Mouse (Mus musculus) left cerebral cortex, adult 18-20 months (tissue): ENCODE results near the gene Mrln. TPM values are rescaled to one million over a fixed set of nuclear protein-coding genes. Genes with fewer than 3 reads are reported as not detected.
"Not testable (repeated sequence)": the region's sequence is repeated elsewhere in the genome, so short reads cannot be mapped to it uniquely, and the experiment has no call there.

Source experiments
- DNase-seq, 2 experiments: peaks; one replicate each; pipeline ENCODE4 v3.0.0; 2021 to 2022; ENCODE audit warnings: low spot score in 2 of 2, mixed read lengths in 1 of 2
- total RNA-seq, 2 experiments: library from RNA; stranded (reverse); gene quantifications; 2 replicates each; pipeline ENCODE4 v1.2.3; 2021

Gene Mrln
- total RNA-seq, 2 experiments from 2014 or later, result not detected

DNA sequence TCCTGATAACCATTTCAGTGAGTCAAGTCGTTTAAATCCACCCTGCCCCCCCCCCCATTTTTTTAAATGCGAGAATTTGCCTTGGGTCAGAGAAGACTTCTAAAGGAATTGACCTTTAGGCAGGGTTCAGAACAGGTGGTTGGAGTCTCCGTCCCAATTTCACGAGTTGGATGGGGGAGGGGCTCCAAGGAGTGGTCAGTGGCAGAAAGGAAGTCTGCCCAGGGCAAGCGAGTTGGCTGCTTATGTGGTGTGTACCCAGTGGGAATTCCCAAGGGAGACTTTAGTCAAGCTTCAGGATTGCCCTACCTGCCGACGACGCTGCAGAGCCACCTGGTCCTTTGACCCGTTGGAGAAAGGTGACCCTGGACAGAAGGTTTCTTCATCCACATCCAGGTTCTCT is 10.2 kb upstream of the Mrln start:
- no peak for DNase-seq

DNA sequence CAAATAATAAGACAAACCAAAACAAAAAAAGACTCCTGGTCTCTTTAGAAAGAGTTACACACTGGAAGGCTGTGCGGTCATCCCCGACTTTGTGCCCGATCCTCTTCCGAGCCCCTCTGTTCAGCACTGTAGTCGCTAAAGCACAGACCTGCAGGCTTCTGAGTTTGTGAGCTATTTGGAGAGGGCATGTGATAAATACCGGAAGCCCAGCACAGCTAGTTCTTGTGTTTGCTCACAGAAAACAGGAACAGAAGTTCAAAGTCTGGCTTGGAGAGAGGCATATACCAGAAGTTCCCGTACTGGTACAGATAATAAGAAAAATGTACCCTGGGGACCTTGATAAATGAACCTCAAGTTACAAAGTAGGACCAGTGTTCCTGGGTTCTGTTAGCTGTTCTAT is 9.2 kb upstream of the Mrln start:
- DNase-seq, result no peak

DNA sequence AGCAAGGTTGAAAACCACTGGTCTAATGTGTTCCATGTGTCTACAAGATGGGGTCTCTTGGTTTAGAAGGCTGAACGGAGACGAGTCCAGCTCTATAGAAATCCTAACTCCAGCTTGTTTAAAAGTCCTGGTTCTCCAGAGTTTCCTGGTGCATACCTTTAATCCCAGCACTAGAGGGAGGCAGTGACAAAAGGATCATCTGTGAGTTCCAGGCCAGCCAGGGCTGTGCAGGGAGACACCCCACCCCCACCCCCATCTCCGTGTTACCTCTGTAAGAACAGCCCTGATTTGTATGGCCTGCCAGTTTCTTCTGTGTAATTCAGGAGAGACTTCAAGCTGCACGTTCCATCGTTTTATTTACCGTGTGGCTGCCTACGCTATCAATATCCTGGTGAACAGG is 8.7 kb upstream of the Mrln start:
- DNase-seq, result no peak

DNA sequence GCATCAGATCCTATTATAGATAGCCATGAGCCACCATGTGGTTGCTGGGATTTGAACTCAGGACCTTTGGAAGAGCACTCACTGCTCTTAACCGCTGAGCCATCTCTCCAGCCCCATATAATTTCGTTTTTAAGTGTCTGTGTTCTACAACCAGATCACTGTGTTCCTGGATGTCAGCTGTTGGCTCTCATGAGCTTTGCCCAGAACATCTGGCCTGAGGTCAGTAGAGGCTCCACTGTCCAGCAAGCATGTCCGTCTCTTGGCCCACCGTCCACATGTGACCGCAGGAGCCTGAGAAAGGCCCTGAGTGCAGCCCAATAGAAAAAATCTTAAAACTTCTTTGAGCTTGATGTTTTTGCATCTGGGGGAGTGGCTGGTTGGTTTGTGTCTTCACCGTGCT is 7.8 kb upstream of the Mrln start:
- DNase-seq, result no peak

DNA sequence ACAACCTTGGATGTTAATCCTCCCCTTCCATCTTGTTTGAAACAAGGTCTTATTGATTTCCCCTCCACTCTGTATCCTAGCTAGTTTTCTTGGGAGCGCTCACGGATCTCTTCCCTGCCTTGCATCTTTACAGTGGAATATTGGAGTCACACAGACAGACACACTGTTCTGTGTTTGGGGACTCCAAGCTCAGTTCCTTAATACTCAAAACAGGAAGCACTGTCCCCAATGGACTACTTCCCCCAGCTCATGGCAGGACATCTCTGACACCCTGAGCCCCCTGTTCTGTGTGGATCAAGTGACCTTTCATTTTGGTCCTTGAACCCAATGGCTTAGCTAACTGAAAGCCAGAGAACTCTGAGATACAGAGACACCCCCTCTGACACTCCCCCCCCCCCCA is 6.9 kb upstream of the Mrln start:
- no peak for DNase-seq

DNA sequence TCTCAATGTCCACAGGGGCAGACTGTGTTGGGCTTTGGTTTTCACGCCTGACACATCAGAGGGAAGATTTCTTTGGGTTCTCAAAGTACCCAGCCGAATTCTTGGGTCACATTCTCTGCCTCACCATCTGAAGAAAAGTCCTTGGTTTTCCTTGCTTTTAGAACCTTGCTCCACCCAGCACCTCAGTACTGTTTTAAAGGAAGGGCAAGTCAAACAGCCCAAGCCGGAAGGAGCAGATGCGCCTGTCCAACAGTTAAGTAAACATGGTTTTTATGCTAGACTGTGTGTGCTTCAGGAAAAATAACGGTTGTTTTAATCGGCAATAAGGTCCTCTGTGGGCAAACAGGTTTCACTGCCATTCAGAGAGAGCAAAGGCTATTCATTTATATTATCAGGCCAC is 6.5 kb upstream of the Mrln start:
- no peak for DNase-seq

DNA sequence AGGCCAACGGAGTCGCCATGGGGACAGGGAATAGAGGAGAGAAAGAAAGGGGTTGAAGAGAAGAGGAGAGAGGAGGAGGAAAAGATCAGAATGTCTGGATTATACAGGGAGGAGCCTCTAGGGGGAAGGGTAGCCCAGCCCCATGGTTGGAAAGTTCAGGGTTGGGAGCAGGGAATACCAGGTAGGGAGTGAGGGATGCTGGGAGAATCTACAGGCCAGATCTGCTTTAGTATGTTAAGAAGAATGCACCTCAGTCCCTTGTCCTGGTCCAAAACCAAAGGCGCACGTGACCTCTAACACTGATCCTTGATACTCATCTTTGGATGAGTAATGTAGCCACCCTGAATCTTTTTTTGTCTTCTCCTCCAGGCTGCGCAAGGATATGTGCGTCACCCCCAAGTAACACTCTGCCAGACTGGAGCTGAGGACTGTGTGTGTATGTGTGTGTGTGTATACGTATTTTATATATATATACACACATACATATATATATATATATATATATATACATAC is 5.5 kb upstream of the Mrln start:
- no peak for DNase-seq

DNA sequence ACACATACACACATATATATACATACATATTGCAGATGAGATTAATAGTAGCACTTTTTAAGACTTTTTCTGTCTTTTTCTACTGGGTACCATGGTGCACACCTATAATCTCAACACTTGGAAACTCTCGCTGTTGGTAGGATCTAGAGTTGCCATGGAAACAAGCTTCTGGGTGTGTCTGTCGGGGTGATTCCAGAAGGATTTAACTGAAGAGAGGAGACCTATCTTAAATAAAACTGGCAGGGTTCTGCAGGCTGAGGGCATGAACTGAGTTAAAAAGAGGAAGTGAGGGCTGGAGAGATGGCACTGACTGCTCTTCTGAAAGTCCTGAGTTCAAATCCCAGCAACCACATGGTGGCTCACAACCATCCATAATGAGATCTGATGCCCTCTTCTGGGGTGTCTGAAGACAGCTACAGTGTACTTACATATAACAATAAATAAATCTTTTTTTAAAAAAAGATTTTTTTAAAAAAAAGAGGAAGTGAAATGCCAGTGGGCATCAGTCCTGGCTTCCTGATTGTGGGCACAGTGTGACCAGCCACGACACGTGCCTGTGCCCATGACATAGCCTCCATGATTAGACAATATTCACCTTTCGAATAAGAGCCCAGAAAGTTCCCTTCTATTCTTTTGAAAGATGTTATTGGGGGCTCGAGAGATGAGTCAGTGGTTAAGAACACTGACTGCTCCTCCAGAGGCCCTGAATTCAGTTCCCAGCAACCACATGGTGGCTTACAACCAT is 4.8 kb upstream of the Mrln start:
- no peak for DNase-seq

DNA sequence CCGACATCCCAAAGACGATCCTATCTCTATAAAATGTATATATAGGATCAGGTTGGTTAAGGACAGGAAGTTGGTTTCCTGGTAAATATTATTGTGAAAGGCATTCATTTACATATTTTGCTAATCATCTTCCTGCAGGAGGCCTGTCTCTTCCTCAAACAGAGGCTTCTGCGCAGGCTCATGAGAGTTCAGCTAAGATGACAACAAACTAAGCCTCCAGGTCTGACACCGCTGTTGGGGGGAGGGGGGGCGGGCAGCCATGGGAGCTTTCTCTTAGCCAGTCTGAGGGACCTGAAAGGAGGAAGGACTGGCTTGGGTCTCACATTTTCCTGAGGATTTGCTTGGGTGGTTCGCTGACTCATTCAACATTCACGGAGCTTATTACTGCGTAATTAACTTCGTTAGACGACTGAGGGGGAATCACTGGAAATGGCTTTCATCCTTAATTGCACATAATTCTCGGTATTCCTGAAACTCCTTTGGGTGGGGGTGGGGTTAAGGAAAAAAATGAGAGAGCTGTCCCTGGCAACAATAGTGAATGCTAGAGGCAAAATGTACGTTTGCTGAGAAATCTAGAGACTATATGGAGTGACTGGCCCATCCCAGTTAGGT is 3.5 kb upstream of the Mrln start:
- DNase-seq, result no peak

DNA sequence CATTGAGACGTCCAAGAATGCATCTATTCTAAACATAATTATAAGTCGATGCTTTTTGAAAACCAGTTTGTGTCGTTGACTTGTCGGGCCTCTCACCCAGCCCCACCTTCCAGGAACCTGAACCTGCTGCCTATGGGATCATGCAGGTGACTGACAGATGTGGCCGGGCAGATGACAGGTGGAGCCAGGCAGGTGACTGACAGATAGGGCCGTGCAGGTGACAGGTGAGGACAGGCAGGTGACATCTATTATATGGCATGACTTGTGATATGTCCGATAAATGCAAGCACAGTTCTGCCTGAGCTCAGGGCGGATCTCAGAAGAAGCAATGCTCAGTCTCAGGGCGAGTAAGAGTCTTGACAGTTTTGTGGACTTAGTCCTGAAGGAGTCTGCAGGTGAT is 6.8 kb downstream of the Mrln start:
- no peak for DNase-seq

DNA sequence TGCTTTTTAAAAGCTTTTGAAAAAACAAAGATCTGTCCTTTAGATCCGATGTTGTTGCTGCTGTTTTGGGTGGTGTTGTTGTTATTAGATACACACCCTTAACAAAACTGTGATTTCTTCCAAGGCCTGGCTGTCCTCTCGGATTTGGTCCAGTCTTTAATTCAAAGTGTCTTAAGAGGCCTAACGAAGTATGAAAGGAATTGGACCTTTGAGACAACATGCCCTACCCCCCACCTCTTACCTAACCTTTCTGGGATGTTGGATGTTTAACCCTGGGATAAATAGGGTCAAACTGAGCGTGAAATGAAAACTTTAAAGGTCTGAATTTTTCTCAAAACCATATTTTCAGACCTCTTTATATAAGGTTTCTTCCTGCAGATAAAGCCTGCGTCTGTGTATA is 16.5 kb downstream of the Mrln start:
- no peak for DNase-seq

DNA sequence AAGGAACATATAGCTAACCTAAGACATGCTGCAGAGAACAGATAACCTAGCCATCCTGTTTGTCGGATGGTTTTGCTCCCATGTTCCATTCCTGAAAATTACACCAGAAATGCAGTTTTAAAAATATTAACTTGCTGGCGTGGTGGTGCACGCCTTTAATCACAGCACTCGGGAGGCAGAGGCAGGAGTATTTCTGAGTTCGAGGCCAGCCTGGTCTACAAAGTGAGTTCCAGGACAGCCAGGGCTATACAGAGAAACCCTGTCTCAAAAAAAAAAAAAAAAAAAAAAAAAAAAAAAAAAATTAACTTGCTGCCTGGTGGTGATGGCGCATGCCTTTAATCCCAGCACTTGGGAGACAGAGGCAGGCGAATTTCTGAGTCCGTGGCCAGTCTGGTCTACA is 17.8 kb downstream of the Mrln start:
- not testable (repeated sequence) for DNase-seq

DNA sequence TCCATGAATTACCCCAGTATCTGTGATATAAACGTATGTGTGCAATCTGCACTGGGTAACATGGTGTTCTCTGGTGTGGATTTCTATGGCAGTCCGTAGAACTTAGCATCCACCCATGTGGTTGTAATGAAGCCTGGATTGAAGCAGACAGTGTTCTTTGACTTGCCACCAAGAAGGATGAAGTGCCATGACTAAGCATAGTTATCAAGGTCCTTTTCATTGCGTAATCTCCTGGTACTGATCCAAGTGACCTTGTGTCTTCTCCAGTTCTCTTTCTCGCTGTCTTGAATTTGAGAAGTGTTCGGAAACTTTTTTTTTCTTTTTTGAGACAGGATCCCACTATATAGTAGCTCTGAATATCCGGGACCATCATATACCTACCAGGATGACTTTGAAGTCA is 20.1 kb downstream of the Mrln start:
- DNase-seq, result no peak

DNA sequence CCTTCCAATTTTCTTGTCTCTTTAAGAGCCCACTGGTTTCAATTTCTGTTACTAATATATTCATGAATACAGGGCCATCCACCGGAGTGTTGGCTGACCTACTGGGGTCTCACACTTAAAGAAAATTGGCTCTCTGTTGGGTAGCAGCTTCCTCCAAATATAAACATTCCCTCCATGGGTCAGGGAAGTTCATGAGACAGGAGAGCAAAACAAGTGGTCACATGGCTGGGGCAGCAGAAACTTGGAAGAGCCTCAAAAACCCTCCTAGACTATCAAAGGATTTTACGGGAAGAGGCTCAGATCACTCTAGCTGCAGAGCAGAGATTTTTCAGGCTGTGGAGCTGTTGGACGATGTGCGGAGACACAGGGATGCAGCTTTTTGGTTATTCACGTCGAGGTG is 21.3 kb downstream of the Mrln start:
- DNase-seq, result no peak

DNA sequence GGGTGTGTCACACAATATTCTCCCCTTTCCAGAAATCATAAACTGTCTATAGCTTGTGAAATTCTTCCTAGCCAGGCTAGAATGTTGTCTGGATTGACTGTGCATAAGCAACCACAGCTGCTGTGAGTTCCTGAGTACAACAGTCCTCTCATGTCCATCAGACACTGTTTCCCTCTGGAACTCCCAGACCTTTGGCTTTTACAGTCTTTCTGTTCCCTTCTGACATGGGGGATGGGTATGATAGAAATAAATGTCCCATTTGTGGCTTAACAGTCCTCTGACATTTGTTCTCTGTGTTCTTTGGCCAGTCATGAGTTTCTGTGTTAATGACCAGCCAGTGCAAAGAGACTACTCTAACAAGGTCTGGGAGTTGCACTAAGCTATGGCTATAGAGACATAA is 22.1 kb downstream of the Mrln start:
- no peak for DNase-seq

DNA sequence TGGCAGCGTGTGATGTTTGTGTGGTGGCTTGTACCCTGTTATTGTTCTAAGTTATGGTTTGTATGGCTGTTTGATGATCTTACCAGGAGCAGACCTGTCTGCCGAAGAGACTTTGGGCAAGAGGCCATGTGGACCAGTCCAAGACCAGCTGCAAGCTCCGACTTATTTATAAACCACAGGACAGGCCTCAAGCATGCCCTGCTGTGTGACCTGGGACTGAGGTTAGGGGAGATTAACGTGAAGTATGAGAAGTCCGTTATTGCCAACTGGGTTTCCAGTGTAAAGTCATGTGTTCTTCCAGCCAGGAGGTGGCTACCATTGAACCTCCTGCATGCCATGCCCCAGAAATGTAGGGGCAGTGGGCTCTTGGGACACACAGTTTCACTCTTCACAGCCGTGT is 25.9 kb downstream of the Mrln start:
- no peak for DNase-seq

DNA sequence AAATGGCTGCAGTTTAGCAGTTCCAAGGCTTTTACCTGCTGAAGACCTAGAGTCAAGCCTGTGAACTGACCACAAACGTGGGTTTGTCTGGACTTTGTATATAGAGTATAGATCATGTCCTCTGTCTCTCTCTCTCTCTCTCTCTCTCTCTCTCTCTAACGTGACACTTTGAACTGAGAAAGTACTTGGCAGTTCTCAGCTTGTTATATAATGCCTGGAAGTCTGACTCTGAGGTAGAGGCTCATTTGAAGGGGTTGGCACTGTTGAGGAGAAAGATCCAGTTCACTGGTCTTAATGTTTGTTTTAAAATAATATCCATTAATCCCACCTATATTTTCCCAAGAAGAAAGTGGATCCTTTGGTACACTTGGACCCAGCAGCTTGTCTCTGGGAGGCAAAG is 33.5 kb downstream of the Mrln start:
- no peak for DNase-seq

DNA sequence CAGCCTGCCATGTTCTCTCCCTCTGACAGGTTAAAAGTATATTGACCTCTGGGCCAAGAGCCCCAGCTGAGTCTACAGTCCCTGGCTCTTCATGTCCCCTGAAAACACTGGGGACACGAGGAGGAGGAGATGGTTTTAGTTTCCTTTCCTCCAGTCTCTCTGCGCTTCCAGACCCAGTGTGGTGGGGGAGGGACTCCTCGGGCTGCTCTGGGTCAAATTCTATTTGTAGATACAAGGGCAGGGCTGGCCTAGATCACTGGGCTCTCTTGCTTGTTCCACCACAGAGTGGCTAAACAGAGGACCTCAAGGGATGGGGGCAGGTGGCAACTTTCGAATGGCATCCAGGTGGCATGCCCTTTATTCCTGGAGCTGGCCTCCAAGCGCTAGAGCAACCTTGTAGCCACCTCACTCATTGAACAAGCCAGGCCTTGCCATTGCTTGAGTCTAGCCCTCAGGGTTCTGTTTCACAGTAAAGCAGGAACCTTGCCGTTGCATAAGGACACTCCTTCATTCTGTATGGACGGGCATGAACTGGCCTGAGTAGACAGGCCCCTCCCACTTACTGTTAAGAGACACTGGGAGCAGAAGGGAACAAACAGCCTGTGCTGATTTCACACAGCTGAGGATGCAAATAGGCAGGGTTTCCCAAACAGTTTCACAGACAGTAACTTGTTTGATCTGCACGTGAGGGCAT is 38.4 kb downstream of the Mrln start:
- no peak for DNase-seq

DNA sequence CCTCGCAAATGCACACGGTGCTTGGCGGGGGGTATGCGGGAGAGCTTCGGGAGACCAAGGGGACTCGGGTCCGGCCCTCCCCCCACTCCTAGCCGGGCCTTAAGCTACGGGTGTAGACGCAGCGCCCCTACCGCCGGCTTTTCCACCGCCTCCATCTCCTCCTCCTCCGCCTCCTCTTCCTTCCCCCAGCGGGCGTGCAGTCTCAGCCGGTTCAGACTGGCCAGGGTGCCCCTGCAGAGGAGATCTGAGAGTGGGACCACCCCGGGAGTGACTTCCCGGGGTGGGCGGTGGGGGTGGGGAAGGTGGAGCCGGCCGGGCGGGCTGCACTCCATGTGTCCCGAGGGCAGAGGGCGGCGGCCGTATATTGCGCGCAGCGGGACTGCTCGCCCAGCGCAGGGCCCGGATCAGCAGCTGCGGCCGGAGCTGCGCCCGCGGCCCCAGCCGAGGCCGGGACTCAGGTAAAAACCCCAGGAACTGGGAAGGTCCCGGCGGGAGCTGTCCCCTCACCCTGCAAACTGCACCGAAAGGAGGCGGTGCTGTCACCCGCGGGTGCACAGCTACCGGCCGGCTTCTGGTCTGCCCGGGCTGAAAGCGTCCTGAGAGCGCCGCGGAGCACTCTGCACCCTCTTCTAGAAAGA is 40.6 kb downstream of the Mrln start, which contains the start of gene Slc16a9:
Slc16a9 (plus strand) TSS at position 180 of the 638 bp plus-strand sequence.
- DNase-seq, result peak; percentile 11 to 12

DNA sequence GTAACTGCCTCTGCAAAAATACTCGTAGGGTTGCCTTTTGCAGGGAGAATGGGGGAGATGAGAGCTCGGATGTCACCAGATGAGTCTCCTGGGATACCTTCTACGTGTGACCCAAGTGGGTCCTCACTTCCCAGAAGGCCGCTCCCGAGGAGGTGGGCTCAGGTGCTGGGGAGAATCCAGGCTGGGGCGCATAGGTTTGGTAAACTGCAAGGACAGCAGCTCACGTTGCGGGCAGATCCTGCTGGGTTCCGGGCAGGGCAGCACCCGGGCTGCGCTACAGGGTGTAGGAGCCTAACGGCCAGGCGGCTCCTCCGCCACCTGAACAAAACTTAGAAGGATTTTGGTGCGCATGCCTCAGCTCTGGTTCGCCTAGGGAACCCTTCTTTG is 41.1 kb downstream of the Mrln start:
- DNase-seq, result peak in 1 of 2 experiments; percentile 6

DNA sequence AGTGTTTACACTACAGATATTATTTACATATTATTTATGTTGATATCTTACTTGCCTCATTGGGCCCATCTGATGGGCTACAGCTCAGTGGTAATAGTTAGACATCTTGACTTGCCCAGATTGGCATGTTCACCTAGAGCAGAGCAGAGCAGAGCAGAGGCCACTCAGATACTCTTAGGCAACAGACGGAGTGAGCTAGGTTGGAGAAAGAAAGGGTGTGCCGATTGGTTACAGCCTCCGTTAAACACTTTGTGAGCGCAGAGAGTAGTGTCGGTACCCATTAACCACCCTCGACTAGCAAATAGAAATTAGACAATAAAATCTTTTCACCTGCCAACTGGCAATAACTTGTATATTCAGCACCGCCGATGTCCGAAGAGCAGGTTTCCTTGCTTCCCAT is 41.6 kb downstream of the Mrln start:
- DNase-seq, result no peak

DNA sequence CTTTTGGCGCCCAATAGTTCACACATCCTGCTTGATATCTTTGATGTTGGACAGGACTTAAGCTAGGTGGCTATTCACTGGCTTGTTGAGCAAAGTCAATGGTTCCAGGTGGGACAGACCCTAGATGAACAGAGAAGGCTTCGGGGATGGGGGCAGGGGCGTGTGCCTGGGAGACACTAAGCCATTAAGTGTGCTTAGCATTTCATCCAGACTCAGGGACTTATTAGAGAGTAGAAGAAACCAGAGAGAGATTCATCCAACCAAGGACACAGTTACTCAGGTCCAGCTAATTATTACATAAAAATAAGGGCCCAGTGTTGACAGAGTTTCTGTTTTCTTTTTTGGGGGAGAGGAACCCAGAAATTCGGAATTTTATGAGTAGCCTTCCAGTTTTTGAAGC is 45.9 kb downstream of the Mrln start:
- no peak for DNase-seq
